Mouse (Mus musculus): Measurements from ENCODE around the gene Cabp4.

The Cabp4 gene

DNA sequence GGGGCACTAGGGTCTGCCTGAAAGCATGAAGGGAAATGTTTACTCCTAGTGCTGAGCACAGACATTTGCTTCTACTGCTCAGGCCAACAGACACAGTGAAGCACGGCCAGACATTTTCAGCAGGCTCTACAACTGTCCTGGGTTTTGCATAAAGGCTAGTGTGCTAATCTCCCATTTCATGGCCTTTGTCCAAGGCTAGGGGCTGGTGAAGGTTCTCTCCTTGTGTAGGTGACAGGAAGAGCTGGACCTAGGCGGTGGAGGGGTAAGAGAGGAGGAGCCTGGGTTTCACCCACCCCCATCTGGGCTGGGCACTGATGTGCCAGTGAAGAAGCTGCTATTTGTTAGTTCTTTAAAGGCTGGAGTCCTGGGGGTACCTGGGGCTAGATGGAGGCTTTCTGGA is 20.9 kb upstream of the Cabp4 start:
- in situ Hi-C loops (cut with MseI, MboI) = no loop called here

- in situ Hi-C loops (cut with MseI, MboI) = no loop called here
Observed at GRCm38 (mm10) chr19:4164100-4164499, 20.3 kb upstream of the Cabp4 start.

GRCm38 (mm10) chr19:4163543-4163887 is 19.7 kb upstream of the Cabp4 start:
- in situ Hi-C loops (cut with MseI, MboI) = no loop called here

GRCm38 (mm10) chr19:4162646-4163542 is 19.1 kb upstream of the Cabp4 start, which contains the start of gene Rps6kb2:
Gene Rps6kb2 (minus strand): TSS chr19:4163354.
- in situ Hi-C loops (cut with MseI, MboI) = no loop called here

- in situ Hi-C loops (cut with MseI, MboI) = no loop called here
Observed at GRCm38 (mm10) chr19:4159049-4159448, 15.2 kb upstream of the Cabp4 start.

GRCm38 (mm10) chr19:4156771-4157170 is 12.9 kb upstream of the Cabp4 start:
- in situ Hi-C loops (cut with MseI, MboI) = no loop called here

- in situ Hi-C loops (cut with MseI, MboI) = no loop called here
Observed at GRCm38 (mm10) chr19:4156073-4156579, 12.3 kb upstream of the Cabp4 start.

DNA sequence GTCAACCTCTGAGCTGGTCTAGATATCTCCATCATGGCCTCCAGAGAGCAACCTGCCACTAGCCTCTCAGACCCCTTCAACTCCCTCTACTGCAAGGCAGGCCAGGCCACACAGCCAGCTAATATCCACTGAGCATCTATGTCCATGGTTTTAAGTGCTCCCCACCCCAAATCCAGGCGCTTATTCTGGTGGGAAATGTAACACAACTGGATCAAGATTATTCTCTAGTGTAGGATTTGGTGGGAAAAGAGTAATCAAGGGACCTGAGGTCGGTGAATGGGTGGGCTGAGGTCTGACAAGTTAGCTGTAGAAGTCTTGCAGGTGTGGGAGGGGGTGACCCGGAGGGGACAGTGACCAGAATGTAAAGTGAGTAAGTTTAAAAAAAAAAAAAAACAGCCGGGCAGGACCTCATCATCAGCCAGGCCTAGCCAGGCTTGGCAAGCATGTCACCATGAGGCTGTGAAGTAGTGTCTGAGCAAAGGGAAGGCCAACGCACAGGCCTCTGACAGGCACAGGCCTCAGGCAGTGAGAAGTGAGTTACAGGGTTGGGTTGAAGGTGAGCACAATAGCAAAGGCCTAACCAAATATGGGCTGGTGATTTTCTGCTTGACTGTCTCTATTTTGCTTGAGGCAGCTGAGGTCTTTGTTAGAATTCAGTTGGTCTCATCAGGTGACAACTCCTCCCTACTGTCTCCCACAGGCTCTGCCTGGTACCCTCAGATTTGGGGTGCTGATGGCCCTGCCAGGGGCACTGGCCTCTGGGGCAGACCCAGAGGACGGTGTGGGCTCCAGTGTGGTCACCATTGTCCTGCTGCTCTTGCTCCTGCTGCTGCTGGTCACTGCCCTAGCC is 11.6 kb upstream of the Cabp4 start:
- in situ Hi-C loops (cut with MseI, MboI) = no loop called here

DNA sequence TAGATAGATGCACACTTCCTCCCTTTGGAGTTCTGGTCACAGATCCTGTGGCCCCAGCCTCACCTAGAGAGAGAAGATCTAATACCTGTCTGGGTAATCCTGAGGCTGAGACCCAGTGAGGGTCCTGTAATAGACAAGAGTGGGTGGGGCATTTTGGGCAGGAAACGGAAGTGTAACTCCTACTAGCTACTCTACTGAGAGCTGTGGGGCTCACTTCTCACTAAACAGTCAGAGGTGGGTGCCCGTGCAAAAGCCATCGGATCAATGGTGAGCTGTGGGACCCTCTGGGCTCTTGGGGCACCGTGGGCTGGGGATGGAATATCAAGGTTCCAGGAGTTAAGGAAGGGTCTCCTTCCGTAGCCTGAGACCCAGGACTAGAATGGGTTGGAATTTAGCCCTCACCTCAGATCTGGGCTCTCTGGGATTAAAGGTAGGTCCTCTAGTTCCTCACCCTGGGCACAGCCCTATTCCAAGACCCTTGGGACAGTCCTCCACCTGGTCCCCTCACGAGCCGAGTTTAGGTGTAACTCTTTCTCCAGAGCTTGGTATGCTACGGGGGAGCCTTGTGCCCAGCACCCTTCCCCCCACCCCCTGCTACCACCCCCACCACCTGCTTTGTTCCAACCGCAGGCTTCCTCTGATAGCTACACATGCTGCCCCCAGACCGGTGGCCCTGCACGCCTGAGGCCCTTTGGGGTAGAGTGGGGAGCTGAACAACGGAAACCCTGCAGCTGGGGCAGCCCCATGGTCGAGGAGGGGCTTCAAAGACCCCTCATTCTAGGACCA is 10.8 kb upstream of the Cabp4 start:
- in situ Hi-C loops (cut with MseI, MboI) = no loop called here

DNA sequence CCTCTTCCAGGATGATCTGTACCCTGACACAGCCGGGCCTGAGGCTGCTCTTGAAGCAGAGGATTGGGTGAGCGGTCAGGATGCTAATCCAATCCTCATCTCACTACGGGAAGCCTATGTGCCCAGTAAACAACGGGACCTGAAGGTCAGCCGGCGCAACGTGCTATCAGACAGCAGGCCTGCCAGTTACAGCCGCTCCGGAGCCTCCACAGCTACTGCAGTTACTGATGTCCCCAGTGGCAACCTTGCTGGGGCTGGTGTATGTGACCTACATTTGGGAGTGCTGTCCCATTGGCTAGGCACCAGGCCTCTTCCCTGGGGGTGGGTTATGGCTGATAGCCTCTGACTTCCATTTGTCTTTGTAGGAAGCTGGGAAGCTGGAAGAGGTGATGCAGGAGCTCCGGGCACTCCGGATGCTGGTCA is 9.4 kb upstream of the Cabp4 start, which contains the start of gene Ptprcap:
Gene Ptprcap (plus strand): TSS at position 373 of the 423 bp plus-strand sequence.
- in situ Hi-C loops (cut with MseI, MboI) = no loop called here

- in situ Hi-C loops (cut with MseI, MboI) = no loop called here
Observed at GRCm38 (mm10) chr19:4152445-4153231, 8.8 kb upstream of the Cabp4 start.

- in situ Hi-C loops (cut with MseI, MboI) = no loop called here
Observed at GRCm38 (mm10) chr19:4151898-4152297, 8.1 kb upstream of the Cabp4 start.

DNA sequence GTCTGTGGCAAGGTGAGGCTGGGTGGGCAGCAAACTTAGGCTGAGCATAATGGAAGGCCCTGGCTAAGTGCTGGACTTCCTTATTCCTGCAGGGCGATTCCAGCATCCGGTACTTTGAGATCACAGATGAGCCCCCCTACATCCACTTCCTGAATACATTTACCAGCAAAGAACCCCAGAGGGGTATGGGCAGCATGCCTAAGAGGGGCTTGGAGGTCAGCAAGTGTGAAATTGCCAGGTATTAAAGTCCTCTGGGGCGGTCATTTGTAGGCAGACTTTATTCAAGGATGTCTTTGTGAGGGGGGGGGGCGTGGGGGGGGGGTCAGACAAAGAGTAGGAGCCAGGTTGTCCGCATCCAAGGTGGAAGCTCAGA is 7.6 kb upstream of the Cabp4 start:
- in situ Hi-C loops (cut with MseI, MboI) = no loop called here

GRCm38 (mm10) chr19:4150567-4151487 is 7.0 kb upstream of the Cabp4 start:
- in situ Hi-C loops (cut with MseI, MboI) = no loop called here

DNA sequence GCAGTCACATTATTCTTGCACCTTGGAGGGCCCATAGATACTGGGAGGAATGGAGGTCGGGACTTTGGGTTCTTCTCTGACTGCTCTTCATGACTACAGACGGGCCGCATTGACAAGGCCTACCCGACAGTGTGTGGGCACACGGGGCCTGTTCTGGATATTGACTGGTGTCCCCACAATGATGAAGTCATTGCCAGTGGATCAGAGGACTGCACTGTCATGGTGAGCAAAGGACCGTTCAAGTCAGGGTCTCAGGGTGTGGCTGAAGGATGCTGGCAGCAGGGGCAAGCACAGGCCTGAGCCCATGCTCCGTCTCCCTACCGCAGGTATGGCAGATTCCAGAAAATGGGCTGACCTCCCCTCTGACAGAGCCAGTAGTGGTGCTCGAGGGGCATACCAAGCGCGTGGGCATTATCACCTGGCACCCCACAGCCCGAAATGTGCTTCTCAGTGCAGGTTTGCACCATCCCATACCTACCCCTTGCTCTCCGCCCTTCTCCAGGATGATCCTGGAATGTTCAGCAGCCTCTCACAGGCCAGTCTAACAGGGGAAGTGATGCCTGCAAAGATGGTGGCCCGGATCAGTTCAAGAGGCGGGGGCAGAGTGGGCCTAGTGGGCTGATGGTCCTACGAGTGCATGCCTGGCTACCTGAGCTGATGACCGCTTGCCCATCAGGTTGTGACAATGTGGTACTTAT is 6.1 kb upstream of the Cabp4 start:
- in situ Hi-C loops (cut with MseI, MboI) = no loop called here

- in situ Hi-C loops (cut with MseI, MboI) = no loop called here
Observed at GRCm38 (mm10) chr19:4149283-4149682, 5.5 kb upstream of the Cabp4 start.

DNA sequence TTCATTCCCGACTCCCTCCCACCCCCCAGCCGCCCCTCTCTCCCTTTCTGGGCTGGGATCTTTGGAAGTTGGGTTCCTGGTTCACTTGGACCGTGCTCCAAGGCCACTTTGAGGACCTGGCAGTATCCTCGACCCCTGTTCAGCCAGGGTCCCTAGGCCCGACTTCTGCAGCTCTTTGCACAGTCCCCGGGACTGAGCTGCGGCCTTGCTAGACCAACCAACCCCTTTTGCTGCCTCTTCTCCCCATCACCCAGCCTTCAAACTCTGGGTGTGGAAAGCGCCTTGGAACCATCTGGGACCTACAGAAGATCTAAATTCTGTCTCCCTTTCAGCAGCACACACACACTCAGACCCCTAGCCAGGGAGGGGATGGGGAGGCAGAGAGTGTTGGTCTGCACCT is 5.0 kb upstream of the Cabp4 start:
- in situ Hi-C loops (cut with MseI, MboI) = no loop called here

DNA sequence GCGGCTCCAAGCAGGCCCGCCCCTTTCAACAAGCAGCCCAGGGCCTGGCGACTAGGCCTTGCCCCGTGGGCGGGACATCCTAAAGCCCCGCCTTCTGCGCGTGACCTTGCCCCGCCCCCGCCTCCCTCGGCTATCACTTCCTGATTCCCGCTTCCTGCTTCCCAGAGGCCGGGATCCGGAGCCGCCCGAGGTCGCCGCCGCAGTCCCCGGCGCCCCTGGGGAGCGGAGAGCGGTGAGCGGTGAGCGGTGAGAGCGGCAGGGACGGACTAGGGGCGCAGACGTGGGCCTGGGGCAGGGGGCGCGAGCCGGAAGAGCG is 4.6 kb upstream of the Cabp4 start, which contains the start of gene Coro1b:
Gene Coro1b (plus strand): TSS at position 129 of the 316 bp plus-strand sequence.
- in situ Hi-C loops (cut with MseI, MboI) = no loop called here

All from mouse trophoblast stem cell (cell line).